Mouse (Mus musculus): ENCODE results near the gene Tef.

The Tef gene

GRCm38 (mm10) chr15:81804172-81804571 is 2.0 kb downstream of the Tef start:
- Histone ChIP-seq H3K4me1 (replicated peaks; ENCODE audit: low read depth, low read length) (peaks cover 14% of the 10 kb centered on the region), H3K9me3 (ENCODE audit: low read length) (no peaks in the 10 kb centered on the region), H3K27me3 (ENCODE audit: insufficient read depth, low read length) (peaks cover 51% of the 10 kb centered on the region), H3K36me3 (ENCODE audit: insufficient read depth, low read length) (no peaks in the 10 kb centered on the region), H3K4me3 (replicated peaks; ENCODE audit: low read length) (no peak overlapping the region)
- TF ChIP-seq NANOG (IDR thresholded peaks at IDR 0.05; ENCODE audit: borderline replicate concordance, low read length) (no peak), POU5F1 (IDR thresholded peaks at IDR 0.05; ENCODE audit: borderline replicate concordance, low read length) (no peak), CTCF (conservative IDR thresholded peaks at IDR 0.05; ENCODE audit: low read length) (no peak)

- Histone ChIP-seq H3K27me3 (ENCODE audit: insufficient read depth, low read length) (peaks cover 49% of the 10 kb centered on the region), H3K4me3 (replicated peaks; ENCODE audit: low read length) (no peak overlapping the region), H3K4me1 (replicated peaks; ENCODE audit: low read depth, low read length) (peaks cover 18% of the 10 kb centered on the region), H3K36me3 (ENCODE audit: insufficient read depth, low read length) (no peaks in the 10 kb centered on the region), H3K9me3 (ENCODE audit: low read length) (no peaks in the 10 kb centered on the region)
- TF ChIP-seq CTCF (conservative IDR thresholded peaks at IDR 0.05; ENCODE audit: low read length) (no peak), NANOG (IDR thresholded peaks at IDR 0.05; ENCODE audit: borderline replicate concordance, low read length) (no peak), POU5F1 (IDR thresholded peaks at IDR 0.05; ENCODE audit: borderline replicate concordance, low read length) (no peak)
These were observed 2.7 kb downstream of the Tef start for GRCm38 (mm10) chr15:81804883-81805282.

GRCm38 (mm10) chr15:81805624-81806023 is 3.4 kb downstream of the Tef start:
- peaks cover 25% of the 10 kb centered on the region for H3K4me1 ChIP-seq (replicated peaks; ENCODE audit: low read depth, low read length)
- TF ChIP-seq POU5F1 (IDR thresholded peaks at IDR 0.05; ENCODE audit: borderline replicate concordance, low read length) (no peak), CTCF (conservative IDR thresholded peaks at IDR 0.05; ENCODE audit: low read length) (no peak), NANOG (IDR thresholded peaks at IDR 0.05; ENCODE audit: borderline replicate concordance, low read length) (no peak)

GRCm38 (mm10) chr15:81806621-81807404 is 4.6 kb downstream of the Tef start:
- H3K4me1 ChIP-seq (replicated peaks; ENCODE audit: low read depth, low read length), result peaks cover 26% of the 10 kb centered on the region
- TF ChIP-seq NANOG (IDR thresholded peaks at IDR 0.05; ENCODE audit: borderline replicate concordance, low read length) (no peak), POU5F1 (IDR thresholded peaks at IDR 0.05; ENCODE audit: borderline replicate concordance, low read length) (no peak), CTCF (conservative IDR thresholded peaks at IDR 0.05; ENCODE audit: low read length) (no peak)
- H3K9me3 ChIP-seq (ENCODE audit: low read length), result no peaks in the 10 kb centered on the region
- no peak overlapping the region for H3K4me3 ChIP-seq (replicated peaks; ENCODE audit: low read length)
- H3K27me3 ChIP-seq (ENCODE audit: insufficient read depth, low read length), result peaks cover 42% of the 10 kb centered on the region
- no peaks in the 10 kb centered on the region for H3K36me3 ChIP-seq (ENCODE audit: insufficient read depth, low read length)

More at GRCm38 (mm10) chr15:81805624-81806023, 3.4 kb downstream of the Tef start:
- H3K9me3 ChIP-seq (ENCODE audit: low read length), result no peaks in the 10 kb centered on the region
- peaks cover 49% of the 10 kb centered on the region for H3K27me3 ChIP-seq (ENCODE audit: insufficient read depth, low read length)
- H3K4me3 ChIP-seq (replicated peaks; ENCODE audit: low read length), result no peak overlapping the region
- H3K36me3 ChIP-seq (ENCODE audit: insufficient read depth, low read length), result no peaks in the 10 kb centered on the region

GRCm38 (mm10) chr15:81808799-81809198 is 6.6 kb downstream of the Tef start:
- Histone ChIP-seq H3K4me1 (replicated peaks; ENCODE audit: low read depth, low read length) (peaks cover 32% of the 10 kb centered on the region), H3K9me3 (ENCODE audit: low read length) (no peaks in the 10 kb centered on the region), H3K27me3 (ENCODE audit: insufficient read depth, low read length) (peaks cover 25% of the 10 kb centered on the region), H3K36me3 (ENCODE audit: insufficient read depth, low read length) (no peaks in the 10 kb centered on the region), H3K4me3 (replicated peaks; ENCODE audit: low read length) (no peak overlapping the region)
- TF ChIP-seq NANOG (IDR thresholded peaks at IDR 0.05; ENCODE audit: borderline replicate concordance, low read length) (no peak), CTCF (conservative IDR thresholded peaks at IDR 0.05; ENCODE audit: low read length) (no peak), POU5F1 (IDR thresholded peaks at IDR 0.05; ENCODE audit: borderline replicate concordance, low read length) (no peak)

- H3K36me3 ChIP-seq (ENCODE audit: insufficient read depth, low read length), result 0 out of 2 replicates have a peak, but pooled peaks cover 2% of the 10 kb centered on the region
- peak overlapping the region; percentile 86 for H3K4me3 ChIP-seq (replicated peaks; ENCODE audit: low read length)
- peaks cover 18% of the 10 kb centered on the region for H3K27me3 ChIP-seq (ENCODE audit: insufficient read depth, low read length)
- H3K4me1 ChIP-seq (replicated peaks; ENCODE audit: low read depth, low read length), result peaks cover 37% of the 10 kb centered on the region
- H3K9me3 ChIP-seq (ENCODE audit: low read length), result no peaks in the 10 kb centered on the region
- TF ChIP-seq CTCF (conservative IDR thresholded peaks at IDR 0.05; ENCODE audit: low read length) (no peak), POU5F1 (IDR thresholded peaks at IDR 0.05; ENCODE audit: borderline replicate concordance, low read length) (no peak), NANOG (IDR thresholded peaks at IDR 0.05; ENCODE audit: borderline replicate concordance, low read length) (no peak)
These were observed 7.3 kb downstream of the Tef start for GRCm38 (mm10) chr15:81809550-81809949.

GRCm38 (mm10) chr15:81810150-81810549 is 7.9 kb downstream of the Tef start:
- no peak for TF ChIP-seq NANOG (IDR thresholded peaks at IDR 0.05; ENCODE audit: borderline replicate concordance, low read length)
- TF ChIP-seq CTCF (conservative IDR thresholded peaks at IDR 0.05; ENCODE audit: low read length), result no peak
- no peak for TF ChIP-seq POU5F1 (IDR thresholded peaks at IDR 0.05; ENCODE audit: borderline replicate concordance, low read length)
- H3K9me3 ChIP-seq (ENCODE audit: low read length), result no peaks in the 10 kb centered on the region
- H3K4me3 ChIP-seq (replicated peaks; ENCODE audit: low read length), result peak overlapping the region; percentile 86
- H3K4me1 ChIP-seq (replicated peaks; ENCODE audit: low read depth, low read length), result peaks cover 37% of the 10 kb centered on the region
- peaks cover 12% of the 10 kb centered on the region for H3K27me3 ChIP-seq (ENCODE audit: insufficient read depth, low read length)
- peaks cover 8% of the 10 kb centered on the region for H3K36me3 ChIP-seq (ENCODE audit: insufficient read depth, low read length)

GRCm38 (mm10) chr15:81810671-81811598 is 8.7 kb downstream of the Tef start:
- H3K36me3 ChIP-seq (ENCODE audit: insufficient read depth, low read length), result peaks cover 16% of the 10 kb centered on the region
- TF ChIP-seq NANOG (IDR thresholded peaks at IDR 0.05; ENCODE audit: borderline replicate concordance, low read length), result no peak
- no peaks in the 10 kb centered on the region for H3K9me3 ChIP-seq (ENCODE audit: low read length)
- peaks cover 37% of the 10 kb centered on the region for H3K4me1 ChIP-seq (replicated peaks; ENCODE audit: low read depth, low read length)
- peak overlapping the region; percentile 86 for H3K4me3 ChIP-seq (replicated peaks; ENCODE audit: low read length)
- peaks cover 8% of the 10 kb centered on the region for H3K27me3 ChIP-seq (ENCODE audit: insufficient read depth, low read length)
